Mouse (Mus musculus) kidney, postnatal 0 days (tissue): ENCODE data around the gene Hoxa3. TPM values are rescaled to one million over a fixed set of nuclear protein-coding genes. Genes with fewer than 3 reads are reported as not detected.

Source experiments
- ATAC-seq: fragments of 200-750 bp; cut with Nextera tagmentation; replicated peaks from 2 replicates; pipeline ENCODE4 v1.8.0; 2017; ENCODE audit warnings: low read depth, moderate number of reproducible peaks, moderate TSS enrichment, moderate library complexity; ENCODE audit not compliant: low FRiP score
- DNase-seq: peaks from one replicate; pipeline ENCODE4 v3.0.0-alpha.2; 2016; ENCODE audit warnings: low spot score
- H3K27ac ChIP-seq: fragments of 300-500 bp; sonication (generic); 2 replicates; pipeline ENCODE4 v1.5.1; 2014; ENCODE audit warnings: mild to moderate bottlenecking
- H3K27me3 ChIP-seq: fragments of 300-500 bp; sonication (generic); 2 replicates; pipeline ENCODE4 v1.6.1; 2014; ENCODE audit warnings: low read length, mixed read lengths; ENCODE audit not compliant: insufficient read depth
- H3K36me3 ChIP-seq: fragments of 300-500 bp; sonication (generic); 2 replicates; pipeline ENCODE4 v1.6.1; 2014; ENCODE audit warnings: low read length, mixed read lengths; ENCODE audit not compliant: insufficient read depth
- H3K4me1 ChIP-seq: fragments of 300-500 bp; sonication (generic); replicated peaks from 2 replicates; pipeline ENCODE4 v1.6.1; 2014; ENCODE audit warnings: antibody characterized with exemption, low read length, mixed read lengths; ENCODE audit not compliant: insufficient read depth
- H3K4me2 ChIP-seq: fragments of 300-500 bp; sonication (generic); 2 replicates; pipeline ENCODE4 v1.6.1; 2014; ENCODE audit warnings: mild to moderate bottlenecking, low read length, moderate library complexity, mixed read lengths
- H3K4me3 ChIP-seq: fragments of 300-500 bp; sonication (generic); replicated peaks from 2 replicates; pipeline ENCODE4 v1.5.1; 2014; ENCODE audit warnings: low read depth, low read length
- H3K9ac ChIP-seq: fragments of 300-500 bp; sonication (generic); 2 replicates; pipeline ENCODE4 v1.6.1; 2014; ENCODE audit warnings: low read depth, low read length
- H3K9me3 ChIP-seq: fragments of 300-500 bp; sonication (generic); replicated peaks from 2 replicates; pipeline ENCODE4 v1.6.1; 2016; ENCODE audit warnings: low read length, inconsistent platforms, mixed read lengths
- CTCF ChIP-seq: IDR thresholded peaks from 2 replicates; pipeline ENCODE4 v1.5.1; 2016; ENCODE audit warnings: antibody characterized with exemption, low read depth, mild to moderate bottlenecking, moderate library complexity
- whole genome bisulfite sequencing: fragments of 180-500 bp; shearing (Covaris S2); extraction: QIAGEN DNeasy Blood & Tissue Kit; methylation state at CpG from one replicate; pipeline ENCODE4 v1.1.7; 2014; 5-methylcytosine and 5-hydroxymethylcytosine counted together
- polyA plus RNA-seq: library from polyadenylated mRNA; unstranded; fragments of >200 nt; fragmentation: Nextera tagmentation; extraction: Ambion mirVana; gene quantifications from 2 replicates; pipeline ENCODE4 v1.2.1, GENCODE M21; 2015

Gene Hoxa3
- polyA plus RNA-seq, 1 experiment from 2014 or later, result 4.8 TPM

DNA sequence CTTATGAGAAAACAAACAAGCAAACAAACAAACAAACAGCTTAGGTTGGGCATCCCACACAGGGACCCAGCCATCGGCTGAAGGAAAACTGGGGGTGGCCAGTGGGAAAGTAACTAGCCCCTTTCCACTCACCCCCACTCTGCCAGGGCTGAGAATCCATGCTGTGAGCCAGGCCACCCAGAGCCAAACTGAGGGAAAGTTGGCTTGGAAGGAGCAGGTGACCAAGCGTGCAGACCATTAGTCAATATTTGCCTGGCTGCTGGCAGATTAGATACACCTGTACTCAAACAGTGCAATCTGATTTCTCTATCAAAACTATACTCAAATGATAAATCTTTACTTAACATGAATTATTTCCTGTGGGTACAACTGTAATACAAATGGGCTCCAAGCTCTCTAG lies 31.1 kb downstream of the Hoxa3 start:
- Histone ChIP-seq H3K9me3 (no peaks in the 10 kb centered on the region), H3K36me3 (0 out of 2 replicates have a peak, but pooled peaks cover 3% of the 10 kb centered on the region), H3K4me2 (no peak overlapping the region), H3K4me1 (peaks cover 72% of the 10 kb centered on the region), H3K4me3 (no peak overlapping the region), H3K27ac (no peak overlapping the region), H3K9ac (no peak overlapping the region), H3K27me3 (no peaks in the 10 kb centered on the region)
- TF ChIP-seq CTCF, result no peak
- no peak for DNase-seq
- no peak for ATAC-seq
- 54% methylated on average over 2 of the region's 2 CpGs for WGBS

DNA sequence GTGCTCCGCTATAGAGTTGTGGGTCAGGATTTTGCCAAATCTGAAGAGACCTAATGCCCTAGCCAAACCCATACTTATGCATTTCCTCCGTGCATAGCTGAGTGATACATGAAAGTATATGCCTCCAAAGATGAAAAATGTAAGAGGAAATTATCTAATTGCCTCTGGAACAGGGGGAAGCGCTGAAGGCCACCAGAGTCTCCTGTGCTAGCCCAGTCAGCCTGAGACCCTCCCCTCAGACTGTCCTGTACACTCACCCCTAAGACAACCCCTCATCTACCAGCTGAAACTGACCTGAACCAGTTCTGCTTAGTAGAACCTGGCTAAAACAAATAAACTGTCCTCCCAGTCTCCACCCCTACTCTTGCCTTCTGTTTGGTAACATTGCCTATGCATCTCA lies 32.4 kb downstream of the Hoxa3 start:
- ATAC-seq (no peak), DNase-seq (no peak)
- no peak for TF ChIP-seq CTCF
- Histone ChIP-seq H3K27me3 (no peaks in the 10 kb centered on the region), H3K4me2 (peak overlapping the region; percentile 81), H3K4me3 (no peak overlapping the region), H3K36me3 (0 out of 2 replicates have a peak, but pooled peaks cover 3% of the 10 kb centered on the region), H3K27ac (peak overlapping the region; percentile 54; the same call in 1 of the 2 replicates), H3K9ac (peak overlapping the region; percentile 88; the same call in 1 of the 2 replicates), H3K9me3 (no peaks in the 10 kb centered on the region), H3K4me1 (peaks cover 70% of the 10 kb centered on the region)
- WGBS, result 54% methylated on average over 3 of the region's 3 CpGs

DNA sequence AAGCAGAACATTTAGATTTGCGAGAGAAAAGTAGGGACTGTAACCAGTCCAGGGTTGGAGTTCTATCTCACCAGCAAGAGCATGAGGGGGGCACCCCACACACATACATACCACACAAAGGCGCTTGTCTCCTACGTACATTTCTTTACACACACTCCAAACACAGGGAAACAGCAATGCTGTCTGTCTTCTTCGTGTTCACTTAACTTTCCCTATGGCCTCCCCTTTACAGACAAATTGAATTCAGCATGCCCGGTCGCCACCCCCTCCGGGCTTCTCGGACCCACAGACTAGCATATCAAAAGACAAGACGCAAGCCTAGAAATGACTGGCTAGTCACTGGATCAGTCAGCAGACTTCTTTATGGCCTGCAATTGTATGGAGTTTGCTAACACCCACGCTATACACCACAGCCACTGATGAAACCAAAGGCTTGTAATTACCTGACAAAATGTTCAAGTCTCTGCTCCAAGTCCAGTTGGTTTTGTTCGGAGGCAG lies 32.9 kb downstream of the Hoxa3 start:
- H3K9ac ChIP-seq, result peak overlapping the region; percentile 88
- peak overlapping the region; percentile 81 for H3K4me2 ChIP-seq
- peak overlapping the region; percentile 96 for H3K27ac ChIP-seq
- peak overlapping the region; percentile 38 for H3K4me3 ChIP-seq
- ATAC-seq, result no peak
- no peaks in the 10 kb centered on the region for H3K9me3 ChIP-seq
- no peak for DNase-seq
- H3K36me3 ChIP-seq, result 0 out of 2 replicates have a peak, but pooled peaks cover 3% of the 10 kb centered on the region
- WGBS, result 25% methylated on average over 11 of the region's 11 CpGs
- no peaks in the 10 kb centered on the region for H3K27me3 ChIP-seq
- H3K4me1 ChIP-seq, result peaks cover 66% of the 10 kb centered on the region
- no peak for TF ChIP-seq CTCF

DNA sequence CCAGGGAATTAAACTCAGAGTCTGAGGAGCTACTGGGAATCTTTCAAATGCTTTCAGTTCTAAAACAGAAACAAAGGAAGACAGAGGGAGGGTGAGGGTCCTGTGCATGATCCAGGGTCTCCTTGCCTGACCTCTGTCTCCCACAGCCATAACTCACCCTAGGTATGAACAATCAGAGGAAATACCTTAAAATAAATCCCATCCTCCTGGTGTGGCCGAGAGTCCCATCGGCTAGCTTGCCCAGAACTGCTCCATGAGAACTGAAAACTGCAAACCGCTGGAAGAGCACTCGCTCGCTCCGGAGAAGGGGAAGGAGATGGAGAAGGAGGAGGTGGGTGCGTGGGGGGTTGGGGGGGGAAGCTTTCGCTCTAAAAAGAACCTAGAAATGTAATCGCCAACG lies 33.4 kb downstream of the Hoxa3 start:
- Histone ChIP-seq H3K27ac (peak overlapping the region; percentile 96), H3K4me2 (peak overlapping the region; percentile 81), H3K9me3 (no peaks in the 10 kb centered on the region), H3K9ac (peak overlapping the region; percentile 88), H3K4me3 (peak overlapping the region; percentile 38), H3K27me3 (no peaks in the 10 kb centered on the region), H3K4me1 (peaks cover 64% of the 10 kb centered on the region), H3K36me3 (0 out of 2 replicates have a peak, but pooled peaks cover 3% of the 10 kb centered on the region)
- ATAC-seq, result no peak
- no peak for TF ChIP-seq CTCF
- no peak for DNase-seq
- 13% methylated on average over 10 of the region's 10 CpGs for WGBS

DNA sequence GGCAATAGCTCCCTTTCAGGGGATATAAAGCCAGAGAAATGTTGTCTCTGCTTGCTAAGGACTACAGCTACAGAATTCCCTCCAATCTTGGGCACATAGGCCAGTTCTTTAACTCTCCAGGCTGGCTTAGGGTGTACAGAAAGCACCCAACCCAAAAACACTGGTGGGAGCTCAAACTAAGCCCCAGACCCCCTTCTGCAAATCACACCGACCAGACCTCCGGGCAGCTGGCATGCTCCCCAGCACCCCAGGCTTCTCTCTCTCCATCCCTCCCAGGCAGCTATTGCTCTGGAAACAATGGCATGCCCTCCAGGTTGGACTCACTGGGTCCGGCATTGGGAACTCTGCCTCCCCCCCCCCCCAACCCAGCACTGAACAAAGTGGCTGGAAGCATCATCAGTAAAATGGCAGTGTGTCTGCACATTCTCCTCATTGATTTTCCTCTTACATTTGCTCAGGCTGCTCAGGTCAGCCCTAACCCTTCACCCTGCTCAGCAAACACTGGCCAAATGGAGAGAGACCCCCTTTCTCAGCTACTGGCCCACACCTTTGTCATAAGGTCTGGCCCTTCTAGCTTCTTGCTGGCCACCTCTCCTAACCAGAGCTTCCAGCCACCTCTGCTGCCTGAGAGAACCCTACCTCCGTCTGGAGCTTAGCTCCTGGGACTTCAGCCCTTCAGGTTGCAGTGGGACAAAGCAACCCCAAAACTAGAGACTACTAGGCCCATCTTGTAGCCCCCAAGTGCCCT lies 34.0 kb downstream of the Hoxa3 start:
- ATAC-seq (no peak), DNase-seq (no peak)
- Histone ChIP-seq H3K27ac (peak overlapping the region; percentile 96), H3K36me3 (0 out of 2 replicates have a peak, but pooled peaks cover 3% of the 10 kb centered on the region), H3K4me2 (peak overlapping the region; percentile 81), H3K9ac (peak overlapping the region; percentile 88), H3K4me1 (peaks cover 58% of the 10 kb centered on the region), H3K4me3 (peak overlapping the region; percentile 38), H3K27me3 (no peaks in the 10 kb centered on the region), H3K9me3 (no peaks in the 10 kb centered on the region)
- no peak for TF ChIP-seq CTCF
- WGBS, result 27% methylated on average over 4 of the region's 4 CpGs

DNA sequence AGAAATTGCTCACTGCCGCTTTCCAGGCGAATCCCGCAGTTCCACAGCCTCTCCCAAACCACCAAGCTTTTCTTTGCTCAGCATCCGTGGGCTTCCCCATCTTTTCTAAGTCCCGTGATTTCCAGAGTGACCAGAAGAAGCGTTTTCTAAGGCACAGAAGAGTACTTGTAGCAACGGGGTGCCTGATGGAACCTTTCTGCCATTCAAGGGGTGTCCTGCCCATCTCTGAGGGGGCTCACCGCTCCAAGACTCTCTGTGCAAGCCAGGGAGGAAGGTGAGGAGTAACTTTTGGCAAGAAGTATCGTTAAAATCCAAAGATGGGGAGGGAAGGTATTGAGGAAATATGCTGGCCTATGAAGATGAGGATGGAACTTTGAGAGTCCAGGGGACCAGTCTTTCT lies 35.3 kb downstream of the Hoxa3 start:
- Histone ChIP-seq H3K4me3 (peak overlapping the region; percentile 38), H3K4me2 (peak overlapping the region; percentile 81), H3K36me3 (0 out of 2 replicates have a peak, but pooled peaks cover 3% of the 10 kb centered on the region), H3K9me3 (no peaks in the 10 kb centered on the region), H3K27me3 (no peaks in the 10 kb centered on the region), H3K4me1 (peaks cover 50% of the 10 kb centered on the region), H3K27ac (peak overlapping the region; percentile 96), H3K9ac (peak overlapping the region; percentile 88; the same call in 1 of the 2 replicates)
- 18% methylated on average over 9 of the region's 9 CpGs for WGBS
- DNase-seq (no peak), ATAC-seq (no peak)
- no peak for TF ChIP-seq CTCF
